Mouse (Mus musculus): Measurements from ENCODE around the gene Pik3r5. TPM values are rescaled to one million over a fixed set of nuclear protein-coding genes. Genes with fewer than 3 reads are reported as not detected.

Pik3r5 gene
- polyA plus RNA-seq, 1 experiment, result 34.7 TPM

GRCm38 (mm10) chr11:68393897-68394490, 37.9 kb upstream of the Pik3r5 start:
- WGBS, result 74% methylated on average over 2 of the region's 2 CpGs
- H3K4me1 ChIP-seq (ENCODE audit: control insufficient read depth, insufficient read depth, insufficient read length), result no peaks in the 10 kb centered on the region
- TF ChIP-seq CTCF (IDR thresholded peaks at IDR 0.05; ENCODE audit: extremely low read depth, insufficient read depth, insufficient read length, insufficient replicate concordance), result no peak
- no peak for TF ChIP-seq POLR2A (IDR thresholded peaks at IDR 0.05; ENCODE audit: low read depth, low read length)
- DNase-seq (ENCODE audit: low read depth in 1 of 2, low spot score in 2 of 2), result no peak
- H3K36me3 ChIP-seq (ENCODE audit: control insufficient read depth, insufficient read depth, low read length), result no peaks in the 10 kb centered on the region
- no peak overlapping the region for H3K4me3 ChIP-seq (ENCODE audit: extremely low read depth, insufficient read depth, insufficient read length)
- H3K27ac ChIP-seq (ENCODE audit: insufficient read depth, low read length), result no peak overlapping the region
- H3K27me3 ChIP-seq (ENCODE audit: control insufficient read depth, insufficient read depth, low read length), result peaks cover 23% of the 10 kb centered on the region

DNA sequence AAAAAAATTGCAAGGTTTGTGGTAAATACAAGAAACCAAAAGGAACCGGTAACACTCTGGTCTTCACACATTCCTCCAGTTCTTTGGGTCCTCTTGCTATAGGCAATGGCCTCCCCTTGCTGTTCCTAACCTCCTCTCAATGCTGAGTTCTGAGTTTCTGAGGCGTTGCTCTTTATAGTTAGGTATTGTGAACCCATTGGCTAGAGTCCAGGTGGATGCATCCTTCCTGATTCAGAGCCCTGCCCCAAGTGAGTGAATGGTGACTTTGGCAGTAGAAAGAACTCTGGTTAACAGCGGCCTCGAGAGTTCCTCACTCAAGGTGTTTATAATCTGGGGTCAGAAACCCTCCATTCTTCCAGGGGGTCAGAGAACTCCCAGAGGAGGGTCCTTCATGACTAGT, 37.2 kb upstream of the Pik3r5 start:
- H3K4me3 ChIP-seq (ENCODE audit: extremely low read depth, insufficient read depth, insufficient read length), result no peak overlapping the region
- no peak for DNase-seq (ENCODE audit: low read depth in 1 of 2, low spot score in 2 of 2)
- H3K4me1 ChIP-seq (ENCODE audit: control insufficient read depth, insufficient read depth, insufficient read length), result peaks cover 4% of the 10 kb centered on the region
- TF ChIP-seq CTCF (IDR thresholded peaks at IDR 0.05; ENCODE audit: extremely low read depth, insufficient read depth, insufficient read length, insufficient replicate concordance) (no peak), POLR2A (IDR thresholded peaks at IDR 0.05; ENCODE audit: low read depth, low read length) (no peak)
- H3K36me3 ChIP-seq (ENCODE audit: control insufficient read depth, insufficient read depth, low read length), result no peaks in the 10 kb centered on the region
- H3K27me3 ChIP-seq (ENCODE audit: control insufficient read depth, insufficient read depth, low read length), result peaks cover 28% of the 10 kb centered on the region
- H3K27ac ChIP-seq (ENCODE audit: insufficient read depth, low read length), result no peak overlapping the region
- WGBS, result 55% methylated on average over 4 of the region's 4 CpGs

DNA sequence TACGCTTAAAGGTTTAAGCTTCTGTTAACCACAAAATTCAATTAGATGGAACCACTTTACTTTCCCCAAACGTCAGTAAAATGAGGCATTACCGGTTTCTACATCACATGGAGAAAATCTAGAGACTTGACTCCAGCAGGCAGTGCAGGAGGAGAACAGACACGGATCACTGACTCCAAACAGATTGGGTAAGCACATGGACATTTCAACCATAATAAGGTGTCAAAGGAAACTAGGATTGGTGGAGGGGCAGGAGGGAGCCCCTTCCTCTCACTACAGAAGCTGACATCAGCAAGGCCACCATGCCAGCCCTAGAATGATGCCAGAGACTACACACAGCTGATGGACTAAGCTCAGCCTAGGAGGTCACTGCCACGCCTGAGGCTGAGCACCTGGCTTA, 36.4 kb upstream of the Pik3r5 start:
- Histone ChIP-seq H3K36me3 (ENCODE audit: control insufficient read depth, insufficient read depth, low read length) (no peaks in the 10 kb centered on the region), H3K4me3 (ENCODE audit: extremely low read depth, insufficient read depth, insufficient read length) (no peak overlapping the region), H3K4me1 (ENCODE audit: control insufficient read depth, insufficient read depth, insufficient read length) (peaks cover 4% of the 10 kb centered on the region), H3K27ac (ENCODE audit: insufficient read depth, low read length) (no peak overlapping the region), H3K27me3 (ENCODE audit: control insufficient read depth, insufficient read depth, low read length) (peaks cover 34% of the 10 kb centered on the region)
- DNase-seq (ENCODE audit: low read depth in 1 of 2, low spot score in 2 of 2), result no peak
- WGBS, result 68% methylated on average over 5 of the region's 5 CpGs
- no peak for TF ChIP-seq POLR2A (IDR thresholded peaks at IDR 0.05; ENCODE audit: low read depth, low read length)
- no peak for TF ChIP-seq CTCF (IDR thresholded peaks at IDR 0.05; ENCODE audit: extremely low read depth, insufficient read depth, insufficient read length, insufficient replicate concordance)

DNA sequence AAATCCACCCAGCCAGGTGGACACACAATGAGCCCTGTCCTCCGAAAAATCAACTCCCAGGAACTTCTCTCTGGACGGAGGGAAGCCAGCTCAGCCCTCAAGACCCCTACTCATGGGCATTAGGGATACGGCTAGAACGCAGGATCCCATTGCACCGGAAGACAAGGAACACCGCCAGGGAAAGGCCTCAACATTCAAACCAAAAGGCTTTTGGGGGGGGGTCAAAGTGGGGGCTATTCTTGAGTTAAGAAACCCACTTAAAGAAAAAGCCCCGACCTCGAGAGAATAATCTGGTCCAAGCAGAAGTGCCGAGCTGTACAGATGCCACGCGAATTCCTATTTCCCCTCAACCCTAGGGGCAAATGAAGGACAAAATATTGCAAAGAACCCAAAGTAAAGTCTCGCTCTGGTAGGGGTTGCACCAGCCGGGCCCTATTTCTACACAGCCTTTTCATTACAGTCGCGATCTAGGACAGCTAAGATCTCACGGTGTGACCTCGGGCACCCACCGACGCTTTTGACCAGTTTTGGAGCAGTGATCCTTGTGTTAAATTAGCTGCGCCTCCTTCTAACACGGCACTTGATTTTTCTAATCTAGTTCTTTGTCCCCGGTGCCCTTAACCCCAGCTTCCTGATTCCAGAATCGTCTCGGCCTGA, 32.9 kb upstream of the Pik3r5 start:
- no peak overlapping the region for H3K4me3 ChIP-seq (ENCODE audit: extremely low read depth, insufficient read depth, insufficient read length)
- no peaks in the 10 kb centered on the region for H3K36me3 ChIP-seq (ENCODE audit: control insufficient read depth, insufficient read depth, low read length)
- 18% methylated on average over 24 of the region's 24 CpGs for WGBS
- H3K27me3 ChIP-seq (ENCODE audit: control insufficient read depth, insufficient read depth, low read length), result peaks cover 30% of the 10 kb centered on the region
- TF ChIP-seq CTCF (IDR thresholded peaks at IDR 0.05; ENCODE audit: extremely low read depth, insufficient read depth, insufficient read length, insufficient replicate concordance) (no peak), POLR2A (IDR thresholded peaks at IDR 0.05; ENCODE audit: low read depth, low read length) (no peak)
- DNase-seq (ENCODE audit: low read depth in 1 of 2, low spot score in 2 of 2), result no peak
- peaks cover 4% of the 10 kb centered on the region for H3K4me1 ChIP-seq (ENCODE audit: control insufficient read depth, insufficient read depth, insufficient read length)
- no peak overlapping the region for H3K27ac ChIP-seq (ENCODE audit: insufficient read depth, low read length)

DNA sequence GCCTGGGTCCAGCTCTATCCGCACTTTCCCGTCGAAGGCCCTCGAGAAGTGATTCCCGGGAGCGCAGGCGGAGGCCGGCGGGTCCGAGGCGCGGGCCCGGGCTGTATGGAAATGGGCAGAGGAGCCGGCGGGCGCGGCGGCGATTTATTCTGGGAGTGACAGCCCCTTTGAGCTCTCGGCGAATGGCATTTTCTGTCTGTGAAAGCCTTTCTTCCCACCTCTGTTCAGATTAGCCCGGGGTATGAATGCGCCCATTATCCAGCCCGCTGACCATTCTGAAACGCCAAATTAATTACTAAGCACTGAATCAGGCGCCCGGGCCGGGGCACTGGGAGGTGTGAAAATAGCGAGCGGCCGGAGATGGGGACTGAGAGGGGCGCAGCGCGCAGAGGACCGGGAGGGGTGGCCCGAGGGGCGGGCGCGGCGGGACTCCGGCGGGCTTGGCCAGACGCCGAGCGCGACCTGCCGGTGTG, 32.3 kb upstream of the Pik3r5 start:
- WGBS, result 2% methylated on average over 45 of the region's 47 CpGs
- no peaks in the 10 kb centered on the region for H3K36me3 ChIP-seq (ENCODE audit: control insufficient read depth, insufficient read depth, low read length)
- TF ChIP-seq CTCF (IDR thresholded peaks at IDR 0.05; ENCODE audit: extremely low read depth, insufficient read depth, insufficient read length, insufficient replicate concordance) (no peak), POLR2A (IDR thresholded peaks at IDR 0.05; ENCODE audit: low read depth, low read length) (no peak)
- no peak for DNase-seq (ENCODE audit: low read depth in 1 of 2, low spot score in 2 of 2)
- no peak overlapping the region for H3K4me3 ChIP-seq (ENCODE audit: extremely low read depth, insufficient read depth, insufficient read length)
- H3K27me3 ChIP-seq (ENCODE audit: control insufficient read depth, insufficient read depth, low read length), result peaks cover 30% of the 10 kb centered on the region
- peaks cover 4% of the 10 kb centered on the region for H3K4me1 ChIP-seq (ENCODE audit: control insufficient read depth, insufficient read depth, insufficient read length)
- no peak overlapping the region for H3K27ac ChIP-seq (ENCODE audit: insufficient read depth, low read length)

DNA sequence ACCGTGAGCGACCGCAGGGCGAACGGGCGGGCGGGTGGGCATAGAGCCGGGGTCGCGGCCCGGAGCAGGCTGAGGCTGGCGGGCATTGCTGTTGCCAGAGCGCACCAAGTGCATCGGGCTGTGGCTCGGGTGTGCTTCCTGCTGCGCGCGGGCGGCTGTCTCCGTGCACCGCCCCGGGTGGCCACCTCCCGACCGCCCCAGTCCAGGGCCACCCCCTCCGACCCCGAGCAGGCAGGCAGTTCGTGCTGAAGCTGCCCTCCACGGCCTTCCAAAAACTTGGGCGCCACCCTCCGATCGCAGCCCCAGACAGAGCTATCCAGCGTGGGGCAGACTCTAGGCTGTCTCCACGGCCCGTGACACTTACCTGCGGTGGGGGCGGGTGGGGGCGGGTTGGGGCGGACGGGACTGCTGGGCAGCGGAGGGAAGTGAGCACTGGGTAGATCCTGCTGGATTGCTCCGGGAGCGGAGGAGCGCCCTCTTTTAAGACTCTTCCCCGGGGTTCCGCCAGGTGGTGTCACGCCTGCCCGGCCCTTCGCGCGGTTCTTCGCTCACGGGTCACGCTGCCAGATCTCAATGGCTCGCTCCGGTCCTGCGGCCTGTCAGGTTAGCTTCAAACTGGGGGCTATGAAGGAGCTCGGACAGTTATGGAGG, 31.8 kb upstream of the Pik3r5 start:
- H3K4me3 ChIP-seq (ENCODE audit: extremely low read depth, insufficient read depth, insufficient read length), result peak overlapping the region; percentile 2; the same call in 1 of the 2 replicates
- H3K4me1 ChIP-seq (ENCODE audit: control insufficient read depth, insufficient read depth, insufficient read length), result peaks cover 4% of the 10 kb centered on the region
- H3K27me3 ChIP-seq (ENCODE audit: control insufficient read depth, insufficient read depth, low read length), result peaks cover 30% of the 10 kb centered on the region
- H3K27ac ChIP-seq (ENCODE audit: insufficient read depth, low read length), result no peak overlapping the region
- no peak for TF ChIP-seq CTCF (IDR thresholded peaks at IDR 0.05; ENCODE audit: extremely low read depth, insufficient read depth, insufficient read length, insufficient replicate concordance)
- no peak for TF ChIP-seq POLR2A (IDR thresholded peaks at IDR 0.05; ENCODE audit: low read depth, low read length)
- DNase-seq (ENCODE audit: low read depth in 1 of 2, low spot score in 2 of 2), result no peak
- WGBS, result 1% methylated on average over 47 of the region's 57 CpGs
- H3K36me3 ChIP-seq (ENCODE audit: control insufficient read depth, insufficient read depth, low read length), result no peaks in the 10 kb centered on the region
